Mouse (Mus musculus) hindbrain, embryonic 13.5 days (tissue): ENCODE data around the gene Ciao2a. TPM values are rescaled to one million over a fixed set of nuclear protein-coding genes. Genes with fewer than 3 reads are reported as not detected.

Experiments used
- polyA plus RNA-seq: library from polyadenylated mRNA; unstranded; fragments of >200 nt; fragmentation: Nextera tagmentation; extraction: Ambion mirVana; gene quantifications from 2 replicates; pipeline ENCODE4 v1.2.1, GENCODE M21; 2015

Gene Ciao2a
- polyA plus RNA-seq, 1 experiment from 2014 or later = 94.1 TPM

Other genes starting within 250 kb of the Ciao2a start
- gene Pclaf, start 236.4 kb upstream of the Ciao2a start, polyA plus RNA-seq = 36.9 and 42.1 TPM in 2 replicates
- gene Trip4, start 217.8 kb upstream of the Ciao2a start, polyA plus RNA-seq = 33.6 and 33.8 TPM in 2 replicates
- 22.9 and 24.8 TPM in 2 replicates for gene Csnk1g1, start 217.7 kb upstream of the Ciao2a start, polyA plus RNA-seq
- 376 and 380 TPM in 2 replicates for gene Ppib, start 66.4 kb upstream of the Ciao2a start, polyA plus RNA-seq
- 6.9 and 8.0 TPM in 2 replicates for gene Snx22, start 56.9 kb upstream of the Ciao2a start, polyA plus RNA-seq
- 90.2 and 93.1 TPM in 2 replicates for gene Snx1, start within 50 bp of the Ciao2a start, polyA plus RNA-seq
- 1.4 and 1.5 TPM in 2 replicates for gene Dapk2, start 31.6 kb downstream of the Ciao2a start, polyA plus RNA-seq
- gene Herc1, start 223.8 kb downstream of the Ciao2a start, polyA plus RNA-seq = 47.8 and 48.9 TPM in 2 replicates